In the genomic region with DNA sequence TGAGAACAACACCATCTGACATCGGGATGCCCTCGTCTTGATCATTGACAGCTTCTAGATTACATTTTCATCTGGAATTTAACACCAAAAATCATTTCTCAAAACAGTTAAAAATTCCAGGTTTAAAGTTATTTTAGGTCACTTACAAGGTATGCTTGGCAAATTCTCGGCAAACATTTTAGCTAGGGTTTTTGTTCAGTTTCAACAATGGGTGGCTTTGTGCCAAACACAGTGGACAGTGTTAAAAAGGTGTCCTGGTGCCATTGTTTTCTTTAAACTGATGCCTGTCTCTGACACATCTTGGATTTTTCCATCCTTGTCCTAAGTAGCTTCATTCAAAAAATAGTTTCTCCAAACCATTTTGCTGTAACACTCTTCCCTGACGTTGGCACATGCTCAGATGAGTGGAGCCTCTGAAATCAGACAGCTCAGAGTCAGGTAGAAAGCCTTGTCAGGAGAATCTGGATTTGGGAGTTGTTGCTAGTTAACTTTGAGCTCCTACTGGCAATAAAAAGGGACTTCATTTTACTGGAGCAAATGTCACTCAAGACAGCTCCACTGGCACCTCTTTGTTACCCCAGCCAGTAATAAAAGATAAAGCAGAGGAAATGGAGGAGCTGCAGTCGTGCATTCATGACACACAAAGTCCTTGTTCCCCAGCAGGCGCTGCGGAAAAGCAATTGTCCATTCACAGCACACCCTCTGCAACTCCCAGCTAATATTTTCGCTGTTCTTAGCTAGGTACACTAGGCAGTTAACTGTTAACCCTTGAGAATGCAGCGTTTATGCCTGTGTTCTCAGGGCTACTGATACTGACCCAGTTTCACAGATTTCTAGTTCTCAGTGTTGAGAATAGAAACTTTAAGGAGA, we compare ENCODE assay signal across 8 mouse cellular contexts. TPM values are rescaled to one million over a fixed set of nuclear protein-coding genes. Genes with fewer than 3 reads are reported as not detected.
A peak's percentile ranks its signal among the peaks of the same experiment; 100 is the strongest.
DNase-seq lines count a peak whose midpoint lies in the region; ATAC-seq lines count a peak whose summit lies in the region.

No protein-coding gene starts in this region.

- no peak overlapping the region; the same call in 1 of the 2 replicates for H3K27ac ChIP-seq in brown adipose tissue, adult 24 weeks (replicated peaks; ENCODE audit: low read depth, low read length)
- H3K27ac ChIP-seq in heart, embryonic 15.5 days, result peak overlapping the region; percentile 70
- H3K27ac ChIP-seq in neural tube, embryonic 12.5 days, result no peak overlapping the region

- H3K9ac ChIP-seq in heart, embryonic 15.5 days, result no peak overlapping the region
- no peak overlapping the region for H3K9ac ChIP-seq in neural tube, embryonic 12.5 days

- DNase-seq in Muller cell, postnatal 12 days (ENCODE audit: inconsistent ontology term), result peak; percentile 33
- DNase-seq in kidney, postnatal 10 days, result peak; percentile 35
- DNase-seq in cerebellum, postnatal 36 days, result no peak
- DNase-seq in yolk sac, embryonic 10.5 days (ENCODE audit: low spot score), result no peak
- DNase-seq in spleen, postnatal 14 days (ENCODE audit: low spot score in 2 of 2), result no peak

- H3K9me3 ChIP-seq in heart, embryonic 15.5 days (replicated peaks), result no peaks in the 10 kb centered on the region
- H3K9me3 ChIP-seq in neural tube, embryonic 12.5 days, result no peaks in the 10 kb centered on the region

- H3K4me2 ChIP-seq in heart, embryonic 15.5 days, result peak overlapping the region; percentile 56
- peak overlapping the region; percentile 48 for H3K4me2 ChIP-seq in neural tube, embryonic 12.5 days (replicated peaks)

- H3K4me1 ChIP-seq in brown adipose tissue, adult 24 weeks (ENCODE audit: control insufficient read depth, insufficient read depth, insufficient read length, low read length), result peaks cover 2% of the 10 kb centered on the region; the same call in 1 of the 2 replicates
- H3K4me1 ChIP-seq in heart, embryonic 15.5 days (replicated peaks), result peaks cover 26% of the 10 kb centered on the region
- peaks cover 16% of the 10 kb centered on the region for H3K4me1 ChIP-seq in neural tube, embryonic 12.5 days

- H3K27me3 ChIP-seq in heart, embryonic 15.5 days, result no peaks in the 10 kb centered on the region
- H3K27me3 ChIP-seq in neural tube, embryonic 12.5 days (replicated peaks), result no peaks in the 10 kb centered on the region

- H3K4me3 ChIP-seq in brown adipose tissue, adult 24 weeks (ENCODE audit: insufficient read depth, low read depth, low read length), result peak overlapping the region; percentile 42
- peak overlapping the region; percentile 46 for H3K4me3 ChIP-seq in heart, embryonic 15.5 days
- no peak overlapping the region for H3K4me3 ChIP-seq in neural tube, embryonic 12.5 days

- no peaks in the 10 kb centered on the region for H3K36me3 ChIP-seq in heart, embryonic 15.5 days
- H3K36me3 ChIP-seq in neural tube, embryonic 12.5 days, result no peaks in the 10 kb centered on the region

- 32% methylated on average over 9 of the region's 9 CpGs for WGBS in heart, embryonic 15.5 days
- WGBS in neural tube, embryonic 12.5 days, result 27% methylated on average over 9 of the region's 9 CpGs

- ATAC-seq in heart, embryonic 15.5 days (replicated peaks; ENCODE audit: insufficient number of reproducible peaks, insufficient read depth, low FRiP score, low read depth), result no peak
- ATAC-seq in neural tube, embryonic 12.5 days (ENCODE audit: low FRiP score, low read depth), result no peak; the same call in 1 of the 2 replicates

RNA-seq across cellular contexts. Expression of a gene that starts 2.0 kb away (rescaled TPM):
- polyA plus RNA-seq in brown adipose tissue, adult 24 weeks (2012; ENCODE audit: insufficient read depth, insufficient read length, missing spikeins), result 6.1 and 9.5 TPM in 2 replicates
- 5.4 and 6.7 TPM in 2 replicates for polyA plus RNA-seq in heart, embryonic 15.5 days (2015; fragmentation: Nextera tagmentation; extraction: Ambion mirVana)
- 3.5 TPM in 2 replicates for polyA plus RNA-seq in neural tube, embryonic 12.5 days (2016; fragmentation: Nextera tagmentation; extraction: Ambion mirVana)

Comparison
In these comparisons a context has a peak if more than half of its experiments do, and no peak if none do; other contexts are left out.
1. DNase-seq: peak in Muller cell, postnatal 12 days (single experiment) and kidney, postnatal 10 days (single experiment); none in cerebellum, postnatal 36 days (0 of 2), yolk sac, embryonic 10.5 days (single experiment) and spleen, postnatal 14 days (0 of 2).